Mouse (Mus musculus) adrenal gland, postnatal 14 days (tissue): ENCODE results near the gene Ambp. TPM values are rescaled to one million over a fixed set of nuclear protein-coding genes. Genes with fewer than 3 reads are reported as not detected.

Experiments
- DNase-seq: peaks from one replicate; pipeline ENCODE4 v3.0.0; 2021; ENCODE audit warnings: mixed read lengths
- long read RNA-seq, 2 experiments: library from polyadenylated mRNA; stranded (forward); transcript quantifications; one replicate each; pipeline ENCODE4 v2.0.0; 2021
- total RNA-seq: library from RNA; stranded (reverse); gene quantifications from 2 replicates; pipeline ENCODE4 v1.2.3, GENCODE M21; 2021

Ambp gene
- total RNA-seq, result 16.0 and 316 TPM in 2 replicates
- long read RNA-seq, experiment 1, transcript Ambp-201 (10 exons, 1,268 nt), result major isoform, 7 of 8 reads
- long read RNA-seq, experiment 1, partial matches to known transcripts, result 1 of 8 reads
- long read RNA-seq, experiment 1, other reads (novel, unspliced or antisense), result 0 of 8 reads
- long read RNA-seq, experiment 2, transcript Ambp-201 (10 exons, 1,268 nt), result major isoform, 221 of 272 reads
- long read RNA-seq, experiment 2, partial matches to known transcripts, result 33 of 272 reads
- long read RNA-seq, experiment 2, other reads (novel, unspliced or antisense), result 18 of 272 reads

GRCm38 (mm10) chr4:63154699-63155098, at the start of gene Ambp:
Gene Ambp (minus strand): TSS chr4:63154799.
- no peak for DNase-seq

DNA sequence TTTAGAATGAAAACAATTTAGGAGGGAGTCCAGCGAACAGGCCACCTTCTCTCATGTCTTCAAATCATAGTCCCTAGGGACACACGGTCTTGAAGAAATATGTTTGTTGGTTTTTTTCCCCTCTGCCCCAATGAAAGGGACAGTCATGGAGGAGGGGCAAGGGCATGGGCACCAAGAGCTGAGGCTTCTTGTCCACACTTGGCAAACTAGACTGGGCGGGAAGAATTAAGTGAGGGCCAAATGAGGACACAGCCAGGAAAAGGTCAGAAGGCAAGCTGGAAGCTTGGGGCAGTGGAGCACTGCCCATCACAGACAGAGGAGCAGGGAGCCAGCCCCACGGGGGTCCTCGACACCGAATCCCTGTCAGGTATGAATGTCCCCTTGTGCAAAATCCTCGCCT, 49.3 kb upstream of the Ambp start:
- peak; percentile 50 for DNase-seq

DNA sequence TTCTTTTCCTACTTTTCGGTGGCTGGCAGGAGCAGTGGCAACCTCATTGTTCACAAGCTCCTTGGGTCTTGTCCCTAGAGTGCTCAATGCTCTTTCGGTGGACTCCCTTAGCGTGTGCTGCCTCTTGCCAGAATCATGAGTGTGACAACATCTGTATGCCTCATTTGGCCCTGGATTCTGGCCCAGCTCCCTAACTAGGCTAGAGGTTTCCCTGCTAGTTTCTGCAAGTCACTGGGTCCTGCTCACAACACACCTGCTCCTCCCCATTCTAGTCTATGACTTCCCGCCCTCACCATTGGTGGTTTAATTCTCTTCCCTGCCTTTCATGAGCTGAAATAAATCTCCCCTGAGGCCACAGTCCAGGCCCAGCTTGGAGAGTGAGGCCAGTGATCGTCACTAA, 44.8 kb upstream of the Ambp start:
- DNase-seq, result peak; percentile 70

- no peak for DNase-seq
Measured at GRCm38 (mm10) chr4:63194366-63194765, 39.8 kb upstream of the Ambp start.

DNA sequence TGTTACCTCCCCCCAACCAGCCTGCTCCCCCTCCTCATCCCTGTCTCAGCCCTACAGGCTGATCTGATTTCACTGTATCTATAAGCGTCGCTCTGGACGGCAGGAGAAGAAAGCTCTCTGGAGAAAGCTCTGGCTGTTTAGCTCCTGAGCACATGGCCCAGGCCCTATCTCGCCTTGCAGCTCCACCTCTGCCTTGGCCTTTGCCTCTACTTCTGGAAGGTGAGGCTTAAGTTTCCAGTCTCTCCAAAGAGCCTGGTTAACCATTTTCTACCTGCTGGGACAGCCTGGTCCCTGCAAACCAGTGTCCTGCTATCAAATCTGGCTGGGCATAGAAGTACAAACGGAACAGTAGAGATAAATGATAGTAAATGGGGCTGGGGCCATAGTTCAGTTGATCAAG, 37.0 kb upstream of the Ambp start:
- no peak for DNase-seq

DNA sequence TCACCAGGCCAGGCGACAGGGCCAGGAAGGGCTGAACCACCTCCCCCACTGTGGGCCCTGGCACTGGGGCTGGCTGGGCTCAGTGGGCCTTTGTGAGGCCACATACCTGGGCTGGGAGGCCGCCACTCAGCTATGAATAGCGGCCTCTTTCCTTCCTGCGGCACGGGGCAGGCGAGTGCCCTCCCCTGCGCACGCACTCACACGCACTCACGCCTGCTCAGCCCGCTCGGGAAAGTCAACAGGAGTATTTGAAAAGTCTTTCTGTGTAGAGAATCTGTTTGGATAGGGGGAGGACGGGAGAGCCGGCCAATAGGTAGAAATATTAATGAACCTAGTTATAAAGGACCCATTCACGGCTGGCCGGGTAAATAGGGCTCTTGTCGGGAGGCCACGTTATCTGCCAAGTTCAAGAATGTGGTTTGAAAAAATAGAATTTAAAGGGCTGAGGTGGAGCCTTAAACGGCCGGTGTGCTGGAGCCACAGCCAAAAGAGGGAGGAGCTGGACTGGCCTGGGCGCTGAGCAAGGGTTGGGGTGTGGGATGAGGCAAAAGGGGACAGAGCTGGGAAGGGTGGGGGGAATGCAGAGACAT, 31.8 kb upstream of the Ambp start:
- no peak for DNase-seq

- peak; percentile 71 for DNase-seq
Measured at GRCm38 (mm10) chr4:63181556-63181955, 27.0 kb upstream of the Ambp start.

DNA sequence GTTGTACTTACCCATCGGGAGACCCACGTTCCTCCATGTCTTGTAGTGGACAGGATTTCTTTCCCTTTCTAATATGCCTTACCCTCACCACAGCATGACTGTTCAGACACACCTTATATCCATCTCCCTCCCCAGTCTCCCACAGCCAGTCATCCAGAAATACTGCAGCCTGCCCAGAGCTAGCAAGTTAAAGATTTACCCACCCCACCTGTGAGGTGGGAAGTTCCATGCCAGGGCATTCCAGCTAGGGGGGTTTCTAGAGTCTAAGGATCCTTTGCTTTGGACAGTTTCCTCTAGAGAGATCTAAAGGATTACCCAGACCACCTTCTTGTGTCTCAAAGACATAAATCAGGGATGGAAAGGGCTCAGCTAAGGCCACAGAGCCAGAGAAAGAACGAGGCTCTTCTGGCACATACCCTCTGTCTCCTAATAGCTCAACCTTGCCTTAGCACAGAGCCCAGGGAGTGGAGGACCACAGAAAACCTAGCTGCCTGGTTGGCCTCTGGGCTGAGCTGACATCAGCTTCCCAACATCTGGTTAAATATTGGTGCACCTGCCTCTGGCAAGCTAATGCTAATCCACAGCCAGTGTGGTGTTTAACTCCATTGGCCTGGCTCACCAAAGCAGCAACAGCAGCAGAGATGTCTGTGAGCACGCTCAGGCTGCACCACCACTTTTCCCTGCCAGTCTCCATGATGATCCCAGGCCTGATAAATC, 17.5 kb upstream of the Ambp start, which contains the start of gene Kif12:
Gene Kif12 (minus strand): TSS at position 163 of the 717 bp plus-strand sequence.
- no peak for DNase-seq

DNA sequence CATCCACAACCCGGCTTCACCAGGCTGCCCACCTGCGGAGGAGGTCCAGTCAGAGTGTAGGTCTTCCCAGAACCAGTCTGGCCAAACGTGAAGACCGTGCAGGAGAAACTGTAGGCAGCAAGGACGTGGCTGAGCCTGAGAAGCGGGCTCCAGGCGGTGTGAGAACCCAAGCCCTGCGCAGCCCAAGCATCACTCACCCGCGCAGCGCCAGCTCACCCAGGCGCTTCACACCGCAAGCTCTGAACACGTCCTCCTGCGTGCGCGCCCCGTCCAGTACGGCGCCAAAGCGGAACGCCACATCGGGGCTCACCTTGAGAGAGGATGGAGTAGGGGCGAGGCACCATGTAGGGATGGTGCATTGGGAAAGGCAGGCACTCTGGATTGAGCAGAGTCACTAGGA, 16.5 kb upstream of the Ambp start:
- DNase-seq, result no peak

- DNase-seq, result no peak
Measured at GRCm38 (mm10) chr4:63170061-63170460, 15.5 kb upstream of the Ambp start.

- DNase-seq, result no peak
Measured at GRCm38 (mm10) chr4:63166323-63166722, 11.7 kb upstream of the Ambp start.

DNA sequence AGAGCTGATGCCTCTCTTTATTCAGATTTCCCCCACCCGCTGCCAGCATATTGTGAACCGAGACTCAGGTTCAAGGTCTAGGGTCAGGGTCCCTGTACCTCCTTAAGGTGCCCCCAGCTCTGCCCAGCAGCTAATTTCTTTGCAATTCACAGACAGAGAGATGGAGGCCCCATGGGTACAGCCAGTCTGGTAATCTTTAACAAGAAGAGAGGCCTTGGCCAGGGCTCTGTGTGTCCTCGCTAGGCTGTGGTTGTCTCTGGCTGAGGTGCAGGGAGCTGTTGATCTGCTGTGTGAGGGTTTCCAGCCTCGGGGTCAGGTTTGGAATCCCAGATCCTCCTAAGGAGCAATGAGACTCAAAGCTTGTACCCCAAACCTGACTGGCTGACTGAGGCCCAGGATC, 11.0 kb upstream of the Ambp start:
- DNase-seq, result no peak

- peak; percentile 95 for DNase-seq
Measured at GRCm38 (mm10) chr4:63158961-63159592, 4.5 kb upstream of the Ambp start.

- no peak for DNase-seq
Measured at GRCm38 (mm10) chr4:63158192-63158591, 3.6 kb upstream of the Ambp start.

DNA sequence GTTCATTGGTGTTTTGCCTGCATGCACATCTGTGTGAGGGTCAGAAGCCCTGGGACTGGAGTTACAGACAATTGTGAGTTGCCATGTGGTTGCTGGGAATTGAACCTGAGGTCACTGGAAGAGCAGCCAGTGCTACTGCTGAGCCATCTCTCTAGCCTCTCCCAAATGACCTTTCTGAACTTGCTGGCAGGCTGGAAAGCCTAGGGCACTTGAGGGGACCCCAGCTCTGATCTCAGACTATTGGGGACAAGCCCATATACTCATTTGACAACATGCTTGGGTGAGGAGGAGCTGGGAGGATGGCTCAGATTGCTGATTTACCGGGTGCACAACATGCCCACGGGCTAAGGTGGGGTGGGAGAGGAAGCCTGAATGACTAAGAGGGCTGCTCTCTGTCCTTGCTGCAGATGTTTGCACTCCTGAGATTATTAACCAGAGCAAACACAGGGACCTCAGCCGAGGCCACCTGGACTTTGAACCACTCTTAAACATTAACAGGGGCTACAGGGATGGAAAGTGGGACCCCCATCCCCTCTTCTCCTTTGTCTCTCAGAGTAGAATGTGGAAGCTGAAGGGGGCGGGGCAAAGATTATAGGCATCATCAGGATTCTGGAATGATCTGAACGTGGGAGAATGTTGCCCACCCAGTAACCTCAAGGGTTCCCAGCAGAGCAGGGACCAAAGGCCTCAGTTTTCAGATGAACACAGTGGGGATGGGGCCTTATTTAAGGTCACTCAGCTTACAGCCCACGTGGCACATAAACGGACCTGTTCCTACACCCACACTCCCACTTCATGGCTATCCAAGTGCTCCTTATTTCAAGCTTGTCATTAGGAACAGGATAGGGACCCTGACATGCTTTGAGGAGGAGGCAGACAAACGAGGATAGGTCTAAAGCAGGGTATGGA, 2.4 kb upstream of the Ambp start:
- DNase-seq, result no peak

GRCm38 (mm10) chr4:63155596-63155995, 997 bp upstream of the Ambp start:
- no peak for DNase-seq

DNA sequence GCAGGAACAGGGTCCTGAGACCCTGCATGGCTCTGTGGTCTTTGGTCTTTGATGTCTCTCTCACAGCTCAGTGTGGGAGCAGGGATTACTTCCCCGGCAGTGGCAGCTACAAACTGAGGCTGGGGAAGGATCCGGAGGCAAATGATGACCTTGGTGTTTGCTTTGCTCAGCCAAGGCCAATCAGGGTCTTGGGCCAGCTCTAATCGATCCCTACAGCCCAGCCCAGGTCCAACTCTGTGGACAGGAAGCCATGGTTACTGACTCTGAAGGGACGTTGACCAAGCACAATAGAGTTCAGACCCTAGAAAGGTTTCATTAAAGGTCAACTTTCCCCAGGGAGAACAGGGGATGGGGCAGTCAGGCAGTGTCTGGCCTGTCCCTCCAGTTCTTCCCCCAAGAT, 571 bp downstream of the Ambp start:
- no peak for DNase-seq

DNA sequence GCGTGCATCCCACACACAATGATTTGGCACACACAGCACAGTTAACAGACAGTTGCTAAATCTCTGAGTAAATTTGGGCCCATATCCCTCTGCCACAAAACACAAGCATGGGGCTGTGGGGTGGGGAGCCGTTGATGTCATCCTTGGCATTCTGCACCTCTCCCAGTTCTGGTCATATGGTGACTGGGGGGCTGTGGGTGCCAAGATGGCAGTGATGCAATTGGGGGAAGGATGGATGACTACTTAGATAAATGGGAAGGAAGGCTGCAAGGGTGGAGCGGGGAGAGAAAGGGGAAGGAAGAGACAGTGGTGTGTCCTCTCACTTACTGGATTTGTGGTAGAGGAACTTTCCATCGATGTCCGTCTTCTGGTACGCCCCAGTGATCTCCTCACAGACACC, 3.5 kb downstream of the Ambp start:
- DNase-seq, result no peak

GRCm38 (mm10) chr4:63147268-63147667, 7.3 kb downstream of the Ambp start:
- DNase-seq, result no peak

DNA sequence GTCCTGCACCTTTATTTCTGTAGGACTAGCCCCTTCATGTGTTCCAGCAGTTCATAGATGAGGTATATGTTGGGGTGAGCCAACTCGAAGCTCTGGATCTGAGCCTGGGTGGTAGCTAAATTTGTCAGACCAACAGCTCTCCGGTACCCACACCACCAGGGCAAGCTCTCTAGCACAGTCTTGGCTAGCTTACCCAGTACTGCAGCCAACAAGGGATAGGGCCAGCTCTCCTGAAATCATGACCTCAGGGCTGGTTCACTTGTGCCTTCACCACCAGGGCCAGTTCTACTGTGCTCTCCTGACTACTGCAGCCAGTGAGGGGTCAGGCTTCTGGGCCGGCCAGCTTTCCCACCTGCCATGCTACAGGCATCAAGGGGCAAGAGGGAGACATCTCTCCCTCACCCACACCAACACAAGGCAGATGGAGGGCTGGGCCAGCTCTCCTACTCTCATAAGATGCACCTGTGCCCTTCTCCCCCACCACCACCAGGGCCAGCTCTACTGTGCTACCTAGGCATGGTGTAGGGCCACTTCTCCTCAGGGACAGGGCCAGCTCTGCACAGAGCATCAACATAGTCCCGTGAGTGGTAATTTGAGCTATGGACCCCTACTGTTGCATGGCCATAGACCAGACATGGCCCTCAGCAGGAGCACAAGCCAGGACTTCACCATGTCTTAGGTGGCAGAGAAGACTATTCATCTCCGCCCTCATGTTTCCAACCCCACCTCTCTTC, 24.5 kb downstream of the Ambp start:
- peak; percentile 30 for DNase-seq

- no peak for DNase-seq
Measured at GRCm38 (mm10) chr4:63124861-63125466, 29.6 kb downstream of the Ambp start.
